Mouse (Mus musculus): Measurements from ENCODE around the gene Lama5. TPM values are rescaled to one million over a fixed set of nuclear protein-coding genes. Genes with fewer than 3 reads are reported as not detected.

Lama5 gene
- polyA plus RNA-seq, 1 experiment from 2014 or later = 221 TPM

- ChIA-PET CTCF (interaction anchor here (0.8 to 3.9 kb wide), 5 partner anchors 10 to 19 kb away, joined by 3 to 14 read pairs (median 8); no protein-coding TSS in a partner anchor), POLR2A (interaction anchor here (0.7 kb wide), 1 partner anchor 34 kb away, joined by 3 read pairs; no protein-coding TSS in a partner anchor)
- no peaks in the 10 kb centered on the region for H3K27me3 ChIP-seq
- ATAC-seq (peak; percentile 42), DNase-seq (ENCODE audit: low read depth, low spot score) (peak; percentile 75)
- TF ChIP-seq CTCF (IDR thresholded peaks at IDR 0.05) = no peak
- in situ Hi-C loops (cut with MboI; ENCODE audit: low pct_unique_long_range_greater_than_20kb) = loop anchor here (5.0 to 25.0 kb wide), 2 partner anchors 35 to 1370 kb away; partner anchors contain the start of genes Prpf6, Samd10, Uckl1 and Zfp512b
Observed at GRCm38 (mm10) chr2:180217587-180217986, 8.1 kb downstream of the Lama5 start.

GRCm38 (mm10) chr2:180216921-180217320, 8.7 kb downstream of the Lama5 start:
- POLR2A ChIA-PET = interaction anchor here (0.6 to 2.6 kb wide), 3 partner anchors 8 to 251 kb away, joined by 3 to 8 read pairs (median 5); no protein-coding TSS in a partner anchor
- CTCF ChIA-PET = interaction anchor here (0.7 to 3.9 kb wide), 7 partner anchors 9 to 44 kb away, joined by 3 to 14 read pairs (median 3); no protein-coding TSS in a partner anchor
- DNase-seq (ENCODE audit: low read depth, low spot score) (no peak), ATAC-seq (no peak)
- no peak for TF ChIP-seq CTCF (IDR thresholded peaks at IDR 0.05)
- no peaks in the 10 kb centered on the region for H3K27me3 ChIP-seq
- in situ Hi-C loops (cut with MboI; ENCODE audit: low pct_unique_long_range_greater_than_20kb) = loop anchor here (5.0 to 25.0 kb wide), 2 partner anchors 35 to 1370 kb away; partner anchors contain the start of genes Prpf6, Samd10, Uckl1 and Zfp512b

- CTCF ChIA-PET = interaction anchor here (0.7 to 3.9 kb wide), 6 partner anchors 8 to 43 kb away, joined by 3 to 14 read pairs (median 3); no protein-coding TSS in a partner anchor
- no peak for DNase-seq (ENCODE audit: low read depth, low spot score)
- in situ Hi-C loops (cut with MboI; ENCODE audit: low pct_unique_long_range_greater_than_20kb) = loop anchor here (5.0 to 25.0 kb wide), 2 partner anchors 36 to 1371 kb away; partner anchors contain the start of genes Prpf6, Samd10, Uckl1 and Zfp512b
- H3K27me3 ChIP-seq = no peaks in the 10 kb centered on the region
- TF ChIP-seq CTCF (IDR thresholded peaks at IDR 0.05) = no peak
- POLR2A ChIA-PET = interaction anchor here (1.1 to 2.6 kb wide), 3 partner anchors 9 to 17 kb away, joined by 3 to 8 read pairs (median 5); no protein-coding TSS in a partner anchor
- ATAC-seq = no peak
Observed at GRCm38 (mm10) chr2:180215951-180216350, 9.7 kb downstream of the Lama5 start.

GRCm38 (mm10) chr2:180215011-180215461, 10.6 kb downstream of the Lama5 start:
- CTCF ChIA-PET = interaction anchor here (2.1 kb wide), 1 partner anchor 14 kb away, joined by 11 read pairs; no protein-coding TSS in a partner anchor
- DNase-seq (ENCODE audit: low read depth, low spot score) (no peak), ATAC-seq (no peak)
- POLR2A ChIA-PET = interaction anchor here (0.9 to 2.6 kb wide), 5 partner anchors 8 to 18 kb away, joined by 3 to 8 read pairs (median 4); no protein-coding TSS in a partner anchor
- H3K27me3 ChIP-seq = no peaks in the 10 kb centered on the region
- no peak for TF ChIP-seq CTCF (IDR thresholded peaks at IDR 0.05)
- in situ Hi-C loops (cut with MboI; ENCODE audit: low pct_unique_long_range_greater_than_20kb) = loop anchor here (5.0 to 25.0 kb wide), 2 partner anchors 37 to 1372 kb away; partner anchors contain the start of genes Prpf6, Samd10, Uckl1 and Zfp512b

- DNase-seq (ENCODE audit: low read depth, low spot score) = no peak
- POLR2A ChIA-PET = interaction anchor here (1.3 to 2.6 kb wide), 3 partner anchors 9 to 14 kb away, joined by 4 to 8 read pairs (median 5); no protein-coding TSS in a partner anchor
- ATAC-seq = peak; percentile 20
- TF ChIP-seq CTCF (IDR thresholded peaks at IDR 0.05) = no peak
- CTCF ChIA-PET = interaction anchor here (1.5 to 2.1 kb wide), 2 partner anchors 10 to 14 kb away, joined by 3 to 11 read pairs; no protein-coding TSS in a partner anchor
- no peaks in the 10 kb centered on the region for H3K27me3 ChIP-seq
- in situ Hi-C loops (cut with MboI; ENCODE audit: low pct_unique_long_range_greater_than_20kb) = loop anchor here (25.0 kb wide), 1 partner anchor 1373 kb away; the partner anchor contains the start of genes Prpf6, Samd10, Uckl1 and Zfp512b
Observed at GRCm38 (mm10) chr2:180214352-180214978, 11.2 kb downstream of the Lama5 start.

GRCm38 (mm10) chr2:180212255-180212654, 13.4 kb downstream of the Lama5 start:
- ATAC-seq = no peak
- ChIA-PET CTCF (interaction anchor here (1.3 to 2.0 kb wide), 3 partner anchors 11 to 39 kb away, joined by 3 to 6 read pairs (median 3); no protein-coding TSS in a partner anchor), POLR2A (no interaction called here)
- in situ Hi-C loops (cut with MboI; ENCODE audit: low pct_unique_long_range_greater_than_20kb) = loop anchor here (25.0 kb wide), 1 partner anchor 1375 kb away; the partner anchor contains the start of genes Prpf6, Samd10, Uckl1 and Zfp512b
- TF ChIP-seq CTCF (IDR thresholded peaks at IDR 0.05) = no peak
- H3K27me3 ChIP-seq = no peaks in the 10 kb centered on the region
- no peak for DNase-seq (ENCODE audit: low read depth, low spot score)

GRCm38 (mm10) chr2:180208976-180209375, 16.7 kb downstream of the Lama5 start:
- ChIA-PET POLR2A (interaction anchor here (1.3 to 2.1 kb wide), 2 partner anchors 16 to 25 kb away, joined by 3 to 9 read pairs; partner anchors contain the start of gene Lama5), CTCF (interaction anchor here (1.5 to 2.1 kb wide), 2 partner anchors 14 to 44 kb away, joined by 6 to 7 read pairs; no protein-coding TSS in a partner anchor)
- DNase-seq (ENCODE audit: low read depth, low spot score) (no peak), ATAC-seq (no peak)
- in situ Hi-C loops (cut with MboI; ENCODE audit: low pct_unique_long_range_greater_than_20kb) = loop anchor here (25.0 kb wide), 1 partner anchor 1378 kb away; the partner anchor contains the start of genes Prpf6, Samd10, Uckl1 and Zfp512b
- H3K27me3 ChIP-seq = no peaks in the 10 kb centered on the region
- no peak for TF ChIP-seq CTCF (IDR thresholded peaks at IDR 0.05)

- ATAC-seq (peak; percentile 31), DNase-seq (ENCODE audit: low read depth, low spot score) (no peak)
- CTCF ChIA-PET = interaction anchor here (0.6 to 2.1 kb wide), 11 partner anchors 10 to 45 kb away, joined by 3 to 14 read pairs (median 4); partner anchors contain the start of gene Lama5
- in situ Hi-C loops (cut with MboI; ENCODE audit: low pct_unique_long_range_greater_than_20kb) = loop anchor here (25.0 kb wide), 1 partner anchor 1379 kb away; the partner anchor contains the start of genes Prpf6, Samd10, Uckl1 and Zfp512b
- TF ChIP-seq CTCF (IDR thresholded peaks at IDR 0.05) = no peak
- no peaks in the 10 kb centered on the region for H3K27me3 ChIP-seq
- POLR2A ChIA-PET = interaction anchor here (0.8 to 2.1 kb wide), 3 partner anchors 14 to 21 kb away, joined by 3 to 9 read pairs (median 3); partner anchors contain the start of gene Lama5
Observed at GRCm38 (mm10) chr2:180207840-180208239, 17.8 kb downstream of the Lama5 start.

- DNase-seq (ENCODE audit: low read depth, low spot score) = no peak
- no peak for TF ChIP-seq CTCF (IDR thresholded peaks at IDR 0.05)
- ATAC-seq = no peak
- ChIA-PET CTCF (interaction anchor here (1.2 to 2.3 kb wide), 4 partner anchors 13 to 46 kb away, joined by 5 to 10 read pairs (median 6); no protein-coding TSS in a partner anchor), POLR2A (interaction anchor here (1.0 to 1.1 kb wide), 2 partner anchors 30 to 32 kb away, joined by 3 read pairs; no protein-coding TSS in a partner anchor)
- in situ Hi-C loops (cut with MboI; ENCODE audit: low pct_unique_long_range_greater_than_20kb) = loop anchor here (25.0 kb wide), 1 partner anchor 1381 kb away; the partner anchor contains the start of genes Prpf6, Samd10, Uckl1 and Zfp512b
- H3K27me3 ChIP-seq = no peaks in the 10 kb centered on the region
Observed at GRCm38 (mm10) chr2:180205956-180206280, 19.7 kb downstream of the Lama5 start.
